Mouse (Mus musculus) lung, embryonic 16.5 days (tissue): ENCODE results near the gene Cyp26a1. TPM values are rescaled to one million over a fixed set of nuclear protein-coding genes. Genes with fewer than 3 reads are reported as not detected.

Experiments used
- polyA plus RNA-seq: library from polyadenylated mRNA; unstranded; fragments of >200 nt; fragmentation: Nextera tagmentation; extraction: Ambion mirVana; gene quantifications from 2 replicates; pipeline ENCODE4 v1.2.1, GENCODE M21; 2015

Cyp26a1 gene
- polyA plus RNA-seq, 1 experiment from 2014 or later = 0.35 TPM

Other genes with a start within 250 kb of the Cyp26a1 start
- gene Exoc6, start 147.4 kb upstream of the Cyp26a1 start, polyA plus RNA-seq = 13.2 and 13.7 TPM in 2 replicates
- gene Cyp26c1, start 12.2 kb upstream of the Cyp26a1 start, polyA plus RNA-seq = not detected in 2 replicates